Mouse (Mus musculus) liver (tissue): ENCODE measurements around the gene Lrrk1.

Source experiments
- DNase-seq: peaks from one replicate; pipeline ENCODE4 v3.0.0-alpha.2; 2020; ENCODE audit warnings: mixed read lengths

Gene Lrrk1

GRCm38 (mm10) chr7:66219028-66219793 is 168.9 kb downstream of the Lrrk1 start:
- peak; percentile 2 for DNase-seq

GRCm38 (mm10) chr7:66218193-66219014 is 169.7 kb downstream of the Lrrk1 start:
- DNase-seq = peak; percentile 12

- DNase-seq = peak; percentile 2
Observed at GRCm38 (mm10) chr7:66217531-66218094, 170.5 kb downstream of the Lrrk1 start.

- peak; percentile 2 for DNase-seq
Observed at GRCm38 (mm10) chr7:66217011-66217410, 171.1 kb downstream of the Lrrk1 start.

- DNase-seq = no peak
Observed at GRCm38 (mm10) chr7:66215911-66216310, 172.2 kb downstream of the Lrrk1 start.

GRCm38 (mm10) chr7:66214477-66214876 is 173.7 kb downstream of the Lrrk1 start:
- peak; percentile 2 for DNase-seq

- peak; percentile 3 for DNase-seq
Observed at GRCm38 (mm10) chr7:66212887-66213286, 175.3 kb downstream of the Lrrk1 start.

GRCm38 (mm10) chr7:66209920-66210319 is 178.2 kb downstream of the Lrrk1 start:
- no peak for DNase-seq

GRCm38 (mm10) chr7:66201657-66202056 is 186.5 kb downstream of the Lrrk1 start:
- DNase-seq = no peak

GRCm38 (mm10) chr7:66200791-66201450 is 187.2 kb downstream of the Lrrk1 start:
- DNase-seq = peak; percentile 66

GRCm38 (mm10) chr7:66200383-66200782 is 187.8 kb downstream of the Lrrk1 start:
- DNase-seq = no peak

- DNase-seq = peak; percentile 84
Observed at GRCm38 (mm10) chr7:66199391-66199831, 188.7 kb downstream of the Lrrk1 start.

- DNase-seq = no peak
Observed at GRCm38 (mm10) chr7:66198416-66198815, 189.7 kb downstream of the Lrrk1 start.

GRCm38 (mm10) chr7:66196609-66197445 is 191.3 kb downstream of the Lrrk1 start:
- DNase-seq = peak; percentile 94

GRCm38 (mm10) chr7:66195881-66196280 is 192.3 kb downstream of the Lrrk1 start:
- no peak for DNase-seq

GRCm38 (mm10) chr7:66194511-66194910 is 193.6 kb downstream of the Lrrk1 start:
- DNase-seq = no peak

GRCm38 (mm10) chr7:66190385-66190784 is 197.8 kb downstream of the Lrrk1 start:
- DNase-seq = peak; percentile 61

GRCm38 (mm10) chr7:66187581-66188231 is 200.4 kb downstream of the Lrrk1 start:
- DNase-seq = peak; percentile 73

- no peak for DNase-seq
Observed at GRCm38 (mm10) chr7:66185370-66185769, 202.8 kb downstream of the Lrrk1 start.

GRCm38 (mm10) chr7:66184026-66184425 is 204.1 kb downstream of the Lrrk1 start:
- DNase-seq = peak; percentile 37

- no peak for DNase-seq
Observed at GRCm38 (mm10) chr7:66183404-66183803, 204.7 kb downstream of the Lrrk1 start.
